Mouse (Mus musculus) retina, postnatal 7 days (tissue): Measurements from ENCODE around the gene Cpne4.

Experiments used
- DNase-seq: peaks from one replicate; pipeline ENCODE4 v3.0.0-alpha.2; 2012; ENCODE audit warnings: low read depth, low spot score

The Cpne4 gene

GRCm38 (mm10) chr9:104874157-104874556, 327.1 kb downstream of the Cpne4 start:
- DNase-seq = no peak

- DNase-seq = no peak
Measured at GRCm38 (mm10) chr9:104877014-104877413, 329.9 kb downstream of the Cpne4 start.

- no peak for DNase-seq
Measured at GRCm38 (mm10) chr9:104878558-104878957, 331.5 kb downstream of the Cpne4 start.

GRCm38 (mm10) chr9:104890517-104890916, 343.4 kb downstream of the Cpne4 start:
- no peak for DNase-seq

GRCm38 (mm10) chr9:104895360-104895759, 348.3 kb downstream of the Cpne4 start:
- no peak for DNase-seq

GRCm38 (mm10) chr9:104901118-104901517, 354.0 kb downstream of the Cpne4 start:
- DNase-seq = no peak

- no peak for DNase-seq
Measured at GRCm38 (mm10) chr9:104901827-104902226, 354.7 kb downstream of the Cpne4 start.

GRCm38 (mm10) chr9:104912686-104913085, 365.6 kb downstream of the Cpne4 start:
- no peak for DNase-seq

GRCm38 (mm10) chr9:104913327-104913726, 366.2 kb downstream of the Cpne4 start:
- DNase-seq = no peak

GRCm38 (mm10) chr9:104921197-104921596, 374.1 kb downstream of the Cpne4 start:
- DNase-seq = no peak

GRCm38 (mm10) chr9:104922051-104922450, 375.0 kb downstream of the Cpne4 start:
- no peak for DNase-seq

- DNase-seq = no peak
Measured at GRCm38 (mm10) chr9:104928806-104929205, 381.7 kb downstream of the Cpne4 start.

GRCm38 (mm10) chr9:104940389-104940788, 393.3 kb downstream of the Cpne4 start:
- peak; percentile 9 for DNase-seq

- no peak for DNase-seq
Measured at GRCm38 (mm10) chr9:104950551-104950950, 403.5 kb downstream of the Cpne4 start.

GRCm38 (mm10) chr9:104952176-104952575, 405.1 kb downstream of the Cpne4 start:
- no peak for DNase-seq

- DNase-seq = peak; percentile 3
Measured at GRCm38 (mm10) chr9:104972828-104973227, 425.7 kb downstream of the Cpne4 start.

GRCm38 (mm10) chr9:104981934-104982548, 435.0 kb downstream of the Cpne4 start:
- no peak for DNase-seq

- no peak for DNase-seq
Measured at GRCm38 (mm10) chr9:104998225-104998624, 451.1 kb downstream of the Cpne4 start.

GRCm38 (mm10) chr9:105010721-105011120, 463.6 kb downstream of the Cpne4 start:
- DNase-seq = no peak

GRCm38 (mm10) chr9:105018186-105018585, 471.1 kb downstream of the Cpne4 start:
- DNase-seq = no peak

- no peak for DNase-seq
Measured at GRCm38 (mm10) chr9:105028311-105028710, 481.2 kb downstream of the Cpne4 start.

GRCm38 (mm10) chr9:105032572-105032971, 485.5 kb downstream of the Cpne4 start:
- no peak for DNase-seq

- no peak for DNase-seq
Measured at GRCm38 (mm10) chr9:105033641-105034040, 486.6 kb downstream of the Cpne4 start.

- no peak for DNase-seq
Measured at GRCm38 (mm10) chr9:105037847-105038246, 490.8 kb downstream of the Cpne4 start.
